Mouse (Mus musculus): ENCODE data around the gene Tsga10. TPM values are rescaled to one million over a fixed set of nuclear protein-coding genes. Genes with fewer than 3 reads are reported as not detected.
A peak's percentile ranks its signal among the peaks of the same experiment; 100 is the strongest.

The Tsga10 gene
- polyA plus RNA-seq, 1 experiment from 2014 or later: 12.8 TPM

GRCm38 (mm10) chr1:37735932-37736331, 130.3 kb downstream of the Tsga10 start:
- Histone ChIP-seq H3K27ac (ENCODE audit: low read depth, low read length) (no peak overlapping the region), H3K27me3 (replicated peaks; ENCODE audit: control insufficient read depth, insufficient read depth, low read length) (no peaks in the 10 kb centered on the region), H3K36me3 (ENCODE audit: control insufficient read depth, insufficient read depth, low read length) (no peaks in the 10 kb centered on the region), H3K9ac (ENCODE audit: low read depth, low read length) (no peak overlapping the region), H3K4me2 (ENCODE audit: low read length) (no peak overlapping the region), H3K9me3 (ENCODE audit: control insufficient read depth, low read length) (no peaks in the 10 kb centered on the region), H3K4me3 (ENCODE audit: low read length) (no peak overlapping the region), H3K4me1 (ENCODE audit: control insufficient read depth, insufficient read depth, low read depth, low read length) (no peaks in the 10 kb centered on the region)
- no peak for ATAC-seq
- WGBS: 92% methylated on average over 5 of the region's 5 CpGs

DNA sequence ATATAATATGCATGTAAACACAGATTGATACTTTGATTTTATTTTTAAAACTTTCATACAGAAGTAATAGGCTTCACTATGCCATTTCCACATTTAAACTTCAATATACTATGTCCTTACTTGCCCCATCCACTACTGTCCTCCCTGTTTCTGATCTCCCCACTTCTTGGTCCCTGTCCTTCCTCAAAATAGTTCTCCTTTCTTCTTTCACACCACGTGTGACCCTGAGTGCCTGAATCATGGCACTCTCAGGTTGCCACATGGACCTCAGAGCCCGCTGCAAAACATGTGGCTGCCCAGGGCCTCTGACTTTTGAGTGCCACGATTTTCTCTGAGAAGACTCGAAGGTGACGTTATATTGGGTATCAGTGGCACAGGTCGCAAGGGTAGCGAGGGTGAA, 131.4 kb downstream of the Tsga10 start:
- Histone ChIP-seq H3K27ac (ENCODE audit: low read depth, low read length) (no peak overlapping the region), H3K4me1 (ENCODE audit: control insufficient read depth, insufficient read depth, low read depth, low read length) (no peaks in the 10 kb centered on the region), H3K4me3 (ENCODE audit: low read length) (no peak overlapping the region), H3K4me2 (ENCODE audit: low read length) (no peak overlapping the region), H3K27me3 (replicated peaks; ENCODE audit: control insufficient read depth, insufficient read depth, low read length) (no peaks in the 10 kb centered on the region), H3K36me3 (ENCODE audit: control insufficient read depth, insufficient read depth, low read length) (no peaks in the 10 kb centered on the region), H3K9me3 (ENCODE audit: control insufficient read depth, low read length) (no peaks in the 10 kb centered on the region), H3K9ac (ENCODE audit: low read depth, low read length) (no peak overlapping the region)
- ATAC-seq: no peak
- 80% methylated on average over 7 of the region's 7 CpGs for WGBS

- Histone ChIP-seq H3K36me3 (ENCODE audit: control insufficient read depth, insufficient read depth, low read length) (no peaks in the 10 kb centered on the region), H3K27ac (ENCODE audit: low read depth, low read length) (no peak overlapping the region), H3K4me1 (ENCODE audit: control insufficient read depth, insufficient read depth, low read depth, low read length) (no peaks in the 10 kb centered on the region), H3K4me3 (ENCODE audit: low read length) (no peak overlapping the region), H3K4me2 (ENCODE audit: low read length) (no peak overlapping the region), H3K9me3 (ENCODE audit: control insufficient read depth, low read length) (no peaks in the 10 kb centered on the region), H3K9ac (ENCODE audit: low read depth, low read length) (no peak overlapping the region), H3K27me3 (replicated peaks; ENCODE audit: control insufficient read depth, insufficient read depth, low read length) (no peaks in the 10 kb centered on the region)
- ATAC-seq: no peak
- 93% methylated on average over 8 of the region's 8 CpGs for WGBS
Observed at GRCm38 (mm10) chr1:37729353-37729752, 136.9 kb downstream of the Tsga10 start.

DNA sequence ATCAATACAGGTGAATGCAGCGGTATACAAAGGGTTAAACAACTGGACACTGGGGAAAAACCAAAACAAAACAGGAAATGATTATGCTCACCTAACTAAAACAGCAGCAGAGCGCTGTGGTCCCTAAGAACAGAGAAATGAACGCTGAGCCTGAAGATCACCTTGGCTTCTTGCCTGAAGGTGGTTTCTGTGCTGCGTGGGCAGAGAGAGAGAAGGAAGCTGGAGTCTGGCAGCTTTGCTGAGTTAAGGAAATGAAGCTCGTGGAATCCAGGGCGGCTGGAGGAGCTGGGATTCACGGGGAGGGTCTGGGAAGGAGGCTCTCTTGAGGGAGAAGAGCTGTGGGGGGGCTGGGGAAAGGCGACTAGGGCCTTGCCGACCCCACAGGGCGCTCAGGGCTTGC, 138.2 kb downstream of the Tsga10 start:
- H3K4me3 ChIP-seq (ENCODE audit: low read length): no peak overlapping the region
- H3K9me3 ChIP-seq (ENCODE audit: control insufficient read depth, low read length): no peaks in the 10 kb centered on the region
- no peaks in the 10 kb centered on the region for H3K4me1 ChIP-seq (ENCODE audit: control insufficient read depth, insufficient read depth, low read depth, low read length)
- no peaks in the 10 kb centered on the region for H3K36me3 ChIP-seq (ENCODE audit: control insufficient read depth, insufficient read depth, low read length)
- H3K9ac ChIP-seq (ENCODE audit: low read depth, low read length): no peak overlapping the region
- 59% methylated on average over 10 of the region's 10 CpGs for WGBS
- H3K4me2 ChIP-seq (ENCODE audit: low read length): no peak overlapping the region
- H3K27me3 ChIP-seq (replicated peaks; ENCODE audit: control insufficient read depth, insufficient read depth, low read length): no peaks in the 10 kb centered on the region
- no peak for ATAC-seq
- H3K27ac ChIP-seq (ENCODE audit: low read depth, low read length): no peak overlapping the region

DNA sequence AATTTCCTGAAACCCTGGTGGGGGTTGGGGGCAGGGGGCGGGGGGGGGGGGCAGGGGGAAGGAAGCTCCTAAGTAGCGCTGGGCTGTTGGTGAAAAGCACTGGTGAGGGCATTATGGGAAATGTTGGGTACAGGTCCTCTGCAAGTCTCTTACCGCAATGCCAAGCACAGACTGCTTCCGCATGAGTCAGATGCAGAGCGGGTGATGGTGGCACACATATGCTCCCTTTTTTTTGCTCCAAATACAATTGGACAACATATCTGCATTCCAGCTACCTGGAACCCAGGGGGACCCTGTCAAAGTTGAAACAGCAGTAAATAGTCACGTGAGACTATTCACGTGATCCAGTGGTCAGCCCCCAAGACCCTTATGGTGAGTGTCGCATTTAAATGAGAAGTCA, 139.0 kb downstream of the Tsga10 start:
- 88% methylated on average over 7 of the region's 8 CpGs for WGBS
- no peaks in the 10 kb centered on the region for H3K27me3 ChIP-seq (replicated peaks; ENCODE audit: control insufficient read depth, insufficient read depth, low read length)
- no peak for ATAC-seq
- H3K4me2 ChIP-seq (ENCODE audit: low read length): no peak overlapping the region
- no peaks in the 10 kb centered on the region for H3K36me3 ChIP-seq (ENCODE audit: control insufficient read depth, insufficient read depth, low read length)
- H3K4me3 ChIP-seq (ENCODE audit: low read length): no peak overlapping the region
- no peak overlapping the region for H3K9ac ChIP-seq (ENCODE audit: low read depth, low read length)
- H3K27ac ChIP-seq (ENCODE audit: low read depth, low read length): no peak overlapping the region
- H3K9me3 ChIP-seq (ENCODE audit: control insufficient read depth, low read length): no peaks in the 10 kb centered on the region
- H3K4me1 ChIP-seq (ENCODE audit: control insufficient read depth, insufficient read depth, low read depth, low read length): no peaks in the 10 kb centered on the region

GRCm38 (mm10) chr1:37726426-37726825, 139.8 kb downstream of the Tsga10 start:
- Histone ChIP-seq H3K9me3 (ENCODE audit: control insufficient read depth, low read length) (no peaks in the 10 kb centered on the region), H3K27me3 (replicated peaks; ENCODE audit: control insufficient read depth, insufficient read depth, low read length) (no peaks in the 10 kb centered on the region), H3K9ac (ENCODE audit: low read depth, low read length) (no peak overlapping the region), H3K36me3 (ENCODE audit: control insufficient read depth, insufficient read depth, low read length) (no peaks in the 10 kb centered on the region), H3K4me1 (ENCODE audit: control insufficient read depth, insufficient read depth, low read depth, low read length) (no peaks in the 10 kb centered on the region), H3K27ac (ENCODE audit: low read depth, low read length) (no peak overlapping the region), H3K4me2 (ENCODE audit: low read length) (no peak overlapping the region), H3K4me3 (ENCODE audit: low read length) (no peak overlapping the region)
- no peak for ATAC-seq
- 73% methylated on average over 8 of the region's 8 CpGs for WGBS

GRCm38 (mm10) chr1:37725880-37726279, 140.3 kb downstream of the Tsga10 start:
- no peak overlapping the region for H3K4me3 ChIP-seq (ENCODE audit: low read length)
- peak; percentile 45; the same call in 1 of the 2 replicates for ATAC-seq
- H3K9me3 ChIP-seq (ENCODE audit: control insufficient read depth, low read length): no peaks in the 10 kb centered on the region
- peak overlapping the region; percentile 51; the same call in 1 of the 2 replicates for H3K27ac ChIP-seq (ENCODE audit: low read depth, low read length)
- WGBS: 66% methylated on average over 12 of the region's 12 CpGs
- H3K4me1 ChIP-seq (ENCODE audit: control insufficient read depth, insufficient read depth, low read depth, low read length): no peaks in the 10 kb centered on the region
- H3K36me3 ChIP-seq (ENCODE audit: control insufficient read depth, insufficient read depth, low read length): no peaks in the 10 kb centered on the region
- 0 out of 2 replicates have a peak, but pooled peaks cover under 1% of the 10 kb centered on the region for H3K27me3 ChIP-seq (replicated peaks; ENCODE audit: control insufficient read depth, insufficient read depth, low read length)
- no peak overlapping the region; the same call in 1 of the 2 replicates for H3K9ac ChIP-seq (ENCODE audit: low read depth, low read length)
- H3K4me2 ChIP-seq (ENCODE audit: low read length): no peak overlapping the region

- 76% methylated on average over 5 of the region's 5 CpGs for WGBS
- no peaks in the 10 kb centered on the region for H3K9me3 ChIP-seq (ENCODE audit: control insufficient read depth, low read length)
- H3K4me1 ChIP-seq (ENCODE audit: control insufficient read depth, insufficient read depth, low read depth, low read length): peaks cover 4% of the 10 kb centered on the region; the same call in 1 of the 2 replicates
- ATAC-seq: no peak
- H3K4me2 ChIP-seq (ENCODE audit: low read length): no peak overlapping the region
- H3K27me3 ChIP-seq (replicated peaks; ENCODE audit: control insufficient read depth, insufficient read depth, low read length): 0 out of 2 replicates have a peak, but pooled peaks cover 2% of the 10 kb centered on the region
- H3K36me3 ChIP-seq (ENCODE audit: control insufficient read depth, insufficient read depth, low read length): no peaks in the 10 kb centered on the region
- no peak overlapping the region for H3K9ac ChIP-seq (ENCODE audit: low read depth, low read length)
- H3K4me3 ChIP-seq (ENCODE audit: low read length): no peak overlapping the region
- H3K27ac ChIP-seq (ENCODE audit: low read depth, low read length): no peak overlapping the region
Observed at GRCm38 (mm10) chr1:37721092-37721491, 145.1 kb downstream of the Tsga10 start.

GRCm38 (mm10) chr1:37719761-37720640, 146.2 kb downstream of the Tsga10 start, which contains the start of gene 2010300C02Rik:
Gene 2010300C02Rik, minus strand, starts transcription at chr1:37720085.
- 2% methylated on average over 51 of the region's 69 CpGs for WGBS
- Histone ChIP-seq H3K4me1 (ENCODE audit: control insufficient read depth, insufficient read depth, low read depth, low read length) (peaks cover 4% of the 10 kb centered on the region; the same call in 1 of the 2 replicates), H3K4me2 (ENCODE audit: low read length) (peak within 1 kb of the TSS; percentile 96), H3K27ac (ENCODE audit: low read depth, low read length) (no peak within 1 kb of the TSS), H3K9me3 (ENCODE audit: control insufficient read depth, low read length) (no peaks in the 10 kb centered on the region), H3K27me3 (replicated peaks; ENCODE audit: control insufficient read depth, insufficient read depth, low read length) (0 out of 2 replicates have a peak, but pooled peaks cover 2% of the 10 kb centered on the region), H3K9ac (ENCODE audit: low read depth, low read length) (peak within 1 kb of the TSS; percentile 82), H3K4me3 (ENCODE audit: low read length) (peak within 1 kb of the TSS; percentile 76), H3K36me3 (ENCODE audit: control insufficient read depth, insufficient read depth, low read length) (no peaks in the 10 kb centered on the region)
- ATAC-seq: peak; percentile 95

All from hindbrain, embryonic 16.5 days (tissue).